Mouse (Mus musculus): ENCODE measurements around the gene Gucy2d.

Gene Gucy2d

GRCm38 (mm10) chr7:98490328-98490727 is 50.1 kb downstream of the Gucy2d start:
- DNase-seq, result no peak

- DNase-seq, result no peak
Measured at GRCm38 (mm10) chr7:98490911-98491310, 50.7 kb downstream of the Gucy2d start.

DNA sequence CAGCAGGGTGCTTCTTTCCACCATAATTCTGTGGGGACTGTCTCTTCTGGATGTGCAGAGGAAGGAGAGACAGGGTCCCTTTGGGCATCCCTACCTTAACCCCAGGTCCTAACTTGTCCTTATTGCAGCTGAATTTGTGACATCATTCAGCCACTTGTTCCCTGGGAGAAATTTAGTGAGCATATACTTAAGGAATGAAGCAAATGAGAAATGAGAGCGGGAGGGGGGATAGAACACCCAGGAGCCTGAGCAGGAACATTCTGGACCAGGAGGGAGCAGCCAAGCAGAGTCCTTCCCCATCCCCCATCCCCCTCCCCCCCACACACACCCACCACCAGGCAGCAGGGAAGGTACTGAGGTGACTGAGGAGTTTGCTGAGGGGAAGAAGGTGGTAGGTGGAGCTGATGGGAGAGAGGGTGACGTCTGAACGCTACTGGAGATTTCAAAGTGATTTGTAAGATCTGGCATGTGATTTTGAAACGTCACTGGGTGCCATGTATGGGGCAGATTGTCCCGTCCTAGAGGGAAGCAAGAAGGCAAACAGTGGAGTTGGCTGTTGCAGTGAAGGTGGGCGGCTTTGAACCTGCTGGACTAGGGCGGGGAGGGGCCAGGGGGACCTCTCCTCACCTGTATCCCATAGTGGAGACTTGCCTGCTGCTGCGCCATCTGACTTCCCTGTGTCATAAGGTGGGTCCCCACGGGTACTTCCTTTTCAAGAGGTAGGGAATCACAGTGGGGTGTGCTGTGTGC is 51.4 kb downstream of the Gucy2d start:
- DNase-seq, result no peak

- DNase-seq, result peak in 1 of 2 experiments; percentile 46
Measured at GRCm38 (mm10) chr7:98492331-98492730, 52.1 kb downstream of the Gucy2d start.

DNA sequence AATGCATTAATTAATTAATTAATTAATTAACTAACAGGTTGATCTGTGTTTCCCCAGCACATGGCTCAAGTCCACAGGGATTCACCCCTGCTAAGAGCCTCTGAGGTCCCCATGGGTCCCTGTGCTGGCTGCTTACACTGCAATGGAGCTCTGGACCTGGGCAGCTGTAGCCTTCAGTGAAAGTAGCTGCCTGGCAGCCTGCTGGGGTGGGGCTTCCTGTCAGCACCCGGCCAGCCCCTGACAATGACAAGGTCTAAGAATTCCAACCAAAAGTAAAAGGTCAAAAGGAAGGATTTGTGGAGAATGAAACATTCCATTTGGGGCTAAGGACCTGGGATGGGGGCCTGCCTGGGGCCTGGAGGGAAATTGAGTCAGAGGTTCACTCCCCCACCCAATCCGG is 53.1 kb downstream of the Gucy2d start:
- DNase-seq, result peak; percentile 56 to 70

GRCm38 (mm10) chr7:98493901-98494480 is 53.8 kb downstream of the Gucy2d start:
- DNase-seq, result no peak

GRCm38 (mm10) chr7:98495591-98495990 is 55.4 kb downstream of the Gucy2d start:
- no peak for DNase-seq

DNA sequence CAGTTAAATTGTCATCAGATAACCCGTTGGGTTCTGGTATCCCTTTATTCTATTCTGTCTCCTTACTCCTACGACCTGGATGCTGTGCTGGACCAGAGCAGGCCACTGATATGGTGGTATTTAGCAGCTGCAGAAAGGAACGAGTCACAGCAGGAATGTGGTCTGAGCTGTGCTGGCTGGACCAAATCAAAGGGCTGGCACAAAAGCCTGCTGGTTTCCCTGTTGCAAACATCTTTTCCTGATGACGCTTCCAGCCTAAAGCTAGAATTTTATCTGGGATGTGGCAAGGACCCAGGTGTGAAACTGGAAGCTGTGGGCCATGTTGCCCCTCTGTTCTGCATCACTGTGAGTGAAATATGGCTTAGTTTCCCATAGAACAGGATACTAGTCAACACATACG is 57.2 kb downstream of the Gucy2d start:
- DNase-seq, result no peak

DNA sequence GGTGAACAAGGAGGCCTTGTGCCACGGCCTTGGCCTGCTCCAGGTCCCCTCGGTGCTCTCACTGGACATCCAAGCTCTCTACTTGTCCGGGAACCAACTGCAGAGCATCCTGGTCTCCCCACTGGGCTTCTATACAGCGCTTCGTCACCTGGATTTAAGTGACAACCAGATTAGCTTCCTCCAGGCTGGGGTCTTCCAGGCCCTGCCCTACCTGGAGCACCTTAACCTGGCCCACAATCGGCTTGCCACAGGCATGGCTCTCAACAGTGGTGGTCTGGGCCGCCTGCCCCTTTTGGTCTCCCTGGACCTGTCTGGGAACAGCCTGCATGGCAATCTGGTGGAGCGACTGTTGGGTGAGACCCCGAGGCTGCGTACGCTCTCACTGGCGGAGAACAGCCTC is 57.9 kb downstream of the Gucy2d start:
- no peak for DNase-seq

DNA sequence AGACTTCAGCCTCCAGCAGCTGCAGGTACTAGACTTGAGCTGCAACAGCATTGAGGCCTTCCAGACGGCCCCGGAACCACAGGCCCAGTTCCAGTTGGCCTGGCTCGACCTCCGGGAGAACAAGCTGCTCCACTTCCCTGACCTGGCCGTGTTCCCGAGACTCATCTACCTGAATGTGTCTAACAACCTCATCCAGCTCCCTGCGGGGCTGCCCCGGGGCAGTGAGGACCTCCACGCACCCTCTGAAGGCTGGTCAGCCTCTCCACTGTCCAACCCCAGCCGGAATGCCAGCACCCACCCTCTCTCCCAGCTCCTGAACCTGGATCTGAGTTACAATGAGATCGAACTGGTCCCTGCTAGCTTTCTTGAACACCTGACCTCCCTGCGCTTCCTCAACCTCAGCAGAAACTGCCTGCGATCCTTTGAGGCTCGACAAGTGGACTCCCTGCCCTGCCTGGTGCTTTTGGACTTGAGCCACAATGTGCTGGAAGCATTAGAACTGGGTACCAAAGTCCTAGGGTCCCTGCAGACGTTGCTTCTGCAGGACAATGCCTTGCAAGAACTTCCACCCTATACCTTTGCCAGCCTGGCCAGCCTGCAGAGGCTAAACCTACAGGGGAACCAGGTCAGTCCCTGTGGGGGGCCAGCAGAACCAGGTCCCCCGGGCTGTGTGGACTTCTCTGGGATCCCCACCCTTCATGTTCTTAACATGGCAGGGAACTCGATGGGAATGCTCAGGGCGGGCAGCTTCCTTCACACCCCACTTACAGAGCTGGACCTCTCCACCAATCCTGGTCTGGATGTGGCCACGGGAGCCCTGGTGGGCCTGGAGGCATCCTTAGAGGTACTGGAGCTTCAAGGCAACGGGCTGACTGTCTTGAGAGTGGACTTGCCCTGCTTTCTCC is 58.7 kb downstream of the Gucy2d start:
- peak; percentile 52 to 79 for DNase-seq

- DNase-seq, result peak in 1 of 2 experiments; percentile 59
Measured at GRCm38 (mm10) chr7:98499561-98500292, 59.5 kb downstream of the Gucy2d start.

DNA sequence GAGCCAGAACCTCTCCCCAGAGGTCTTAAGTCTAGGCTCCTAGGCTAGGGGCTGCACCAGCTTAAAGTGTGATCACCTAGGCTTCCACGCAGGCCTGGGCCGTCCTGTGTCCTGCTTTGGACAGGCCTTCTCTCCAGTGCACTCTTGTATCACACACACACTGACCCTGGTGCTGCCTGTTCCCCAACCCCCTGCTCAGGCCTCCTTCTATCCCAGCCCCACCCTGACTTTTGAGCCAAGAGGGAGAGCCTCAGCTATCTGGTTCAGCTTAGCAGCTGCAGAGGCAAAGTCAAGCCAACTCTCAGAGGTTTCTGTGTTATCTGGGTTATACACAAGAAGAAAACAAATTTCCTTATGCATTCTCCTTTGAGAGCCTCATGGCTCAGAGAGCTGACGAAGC is 60.3 kb downstream of the Gucy2d start:
- DNase-seq, result peak in 1 of 2 experiments; percentile 69

DNA sequence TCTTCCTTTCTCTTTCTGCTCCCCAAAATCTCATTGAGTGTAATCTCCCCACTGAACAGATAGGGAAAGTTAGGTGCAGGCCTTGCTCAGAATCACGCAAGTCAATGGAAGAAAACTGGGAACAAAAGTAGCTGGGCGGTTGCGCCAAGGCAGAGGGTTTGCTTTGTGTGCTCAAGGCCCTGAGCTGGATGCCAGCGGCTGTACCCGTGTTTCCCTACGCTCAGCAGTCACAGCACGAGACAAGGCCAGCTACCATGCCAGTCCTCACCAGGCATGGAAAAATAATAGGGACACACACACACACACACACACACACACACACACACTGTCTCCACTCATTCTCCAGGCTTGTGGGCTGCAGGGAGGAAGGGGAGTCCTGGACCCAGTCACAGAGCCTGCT is 60.9 kb downstream of the Gucy2d start:
- no peak for DNase-seq

GRCm38 (mm10) chr7:98502921-98503320 is 62.7 kb downstream of the Gucy2d start:
- peak in 1 of 2 experiments; percentile 41 for DNase-seq

DNA sequence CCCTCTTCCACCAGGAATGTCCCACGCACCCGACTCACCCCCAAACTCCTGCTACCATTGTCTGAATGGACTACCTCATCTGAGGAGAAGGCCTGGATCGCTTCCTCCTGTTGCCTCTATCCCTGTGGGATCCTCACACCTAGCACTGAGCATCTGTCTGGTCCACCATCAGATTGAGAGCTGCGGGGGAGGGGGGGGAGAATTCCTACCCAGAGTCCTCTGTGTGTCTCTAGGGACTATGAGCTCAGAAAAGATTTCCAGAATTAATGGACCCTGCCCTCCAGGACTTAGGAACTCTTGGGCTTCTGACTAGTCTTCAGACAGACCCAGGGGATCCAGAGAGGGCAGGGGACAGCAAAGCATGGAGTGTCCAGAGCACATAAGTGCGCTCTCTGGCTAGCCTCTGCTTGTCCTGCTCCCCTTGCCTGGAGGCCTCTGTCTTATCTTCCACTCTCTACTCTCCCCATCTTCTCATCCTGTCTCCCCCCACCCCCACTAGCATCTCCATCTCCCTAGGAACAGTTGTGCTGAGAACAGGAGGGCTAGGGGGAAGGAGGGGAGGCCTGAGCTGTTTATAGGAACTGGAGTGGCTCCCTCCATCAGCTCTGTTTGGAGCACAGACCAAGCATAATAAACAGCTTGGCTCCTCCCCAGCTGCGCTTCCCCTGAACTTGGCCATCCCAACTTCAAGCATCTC is 63.9 kb downstream of the Gucy2d start:
- peak; percentile 61 to 70 for DNase-seq

GRCm38 (mm10) chr7:98504726-98505314 is 64.6 kb downstream of the Gucy2d start:
- peak in 1 of 2 experiments; percentile 50 for DNase-seq

GRCm38 (mm10) chr7:98505664-98506063 is 65.4 kb downstream of the Gucy2d start:
- DNase-seq, result no peak

GRCm38 (mm10) chr7:98510961-98511958 is 71.0 kb downstream of the Gucy2d start:
- DNase-seq, result no peak

- no peak for DNase-seq
Measured at GRCm38 (mm10) chr7:98513251-98513650, 73.0 kb downstream of the Gucy2d start.

- peak; percentile 58 to 82 for DNase-seq
Measured at GRCm38 (mm10) chr7:98522576-98522975, 82.4 kb downstream of the Gucy2d start.
